ENCODE assay signal across 32 mouse cellular contexts in the genomic region with DNA sequence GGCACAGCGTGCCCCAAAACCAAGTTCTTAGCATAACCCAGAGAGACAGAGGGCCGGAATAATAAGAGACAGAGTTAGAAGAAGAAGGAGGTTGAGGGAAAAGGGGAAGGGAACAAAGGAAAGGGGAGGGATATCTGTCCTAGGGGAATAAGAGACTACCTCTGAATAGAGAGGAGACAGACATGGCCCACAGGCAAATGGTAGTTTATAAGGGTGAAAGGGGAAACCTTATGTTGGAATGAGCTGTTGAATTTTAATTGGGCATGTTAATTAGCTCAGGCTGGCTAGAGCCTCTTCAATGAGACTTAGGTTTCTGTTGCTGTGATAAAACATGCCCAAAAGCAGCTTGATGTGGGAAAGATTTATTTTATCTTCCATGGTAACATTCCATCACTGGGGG. TPM values are rescaled to one million over a fixed set of nuclear protein-coding genes. Genes with fewer than 3 reads are reported as not detected.
DNase-seq lines count a peak whose midpoint lies in the region; ATAC-seq lines count a peak whose summit lies in the region.
"Had no signal": no experiment of that assay in that cellular context is flagged by ENCODE, and none has a peak within 500 bp of the region (broad histone marks: within the 10 kb centered on the region; RNA-seq: fewer than 3 reads in every experiment).

No protein-coding gene starts in this region.

- H3K27me3 ChIP-seq in lung, embryonic 16.5 days (ENCODE audit: control insufficient read depth, insufficient read depth, low read depth, low read length): no peaks in the 10 kb centered on the region
- no peaks in the 10 kb centered on the region for H3K27me3 ChIP-seq in forebrain, embryonic 12.5 days
- no peaks in the 10 kb centered on the region for H3K27me3 ChIP-seq in forebrain, embryonic 15.5 days
- H3K27me3 ChIP-seq in midbrain, embryonic 16.5 days (ENCODE audit: control insufficient read depth, insufficient read depth, low read depth, low read length): no peaks in the 10 kb centered on the region
- H3K27me3 ChIP-seq in kidney, embryonic 14.5 days (ENCODE audit: control insufficient read depth, insufficient read depth, low read length): no peaks in the 10 kb centered on the region
- H3K27me3 ChIP-seq: CH12.LX; embryonic facial prominence, embryonic 13.5 days; heart, embryonic 12.5 days; heart, embryonic 15.5 days; hindbrain, embryonic 13.5 days; intestine, embryonic 15.5 days had no signal

- DNase-seq in lung, postnatal 10 days: no peak
- DNase-seq in Muller cell, postnatal 12 days (ENCODE audit: inconsistent ontology term): peak; percentile 9
- DNase-seq in cerebellum, adult 9-10 months: no peak
- DNase-seq: adrenal gland, adult 2 months; adrenal gland, postnatal 36 days; B cell, adult 2 months; cerebellum, adult 11 months; cerebellum, adult 2 months; cerebellum, postnatal 10 days; cerebellum, postnatal 36 days; embryo, embryonic 11 days; gastrocnemius, postnatal 25 days; heart, adult 18-20 months; heart, postnatal 10 days; heart, postnatal 36 days; kidney, adult 11 months had no signal

- H3K4me3 ChIP-seq in lung, embryonic 16.5 days (ENCODE audit: low read length): no peak overlapping the region
- no peak overlapping the region for H3K4me3 ChIP-seq in forebrain, embryonic 12.5 days (replicated peaks)
- no peak overlapping the region for H3K4me3 ChIP-seq in forebrain, embryonic 15.5 days
- no peak overlapping the region for H3K4me3 ChIP-seq in midbrain, embryonic 16.5 days (ENCODE audit: low read depth, low read length)
- H3K4me3 ChIP-seq in kidney, embryonic 14.5 days (ENCODE audit: low read length): no peak overlapping the region
- H3K4me3 ChIP-seq: erythroblast, embryonic 14.5 days; heart, embryonic 12.5 days; hindbrain, embryonic 10.5 days; hindbrain, embryonic 13.5 days; intestine, embryonic 15.5 days had no signal

- no peak for ATAC-seq in lung, embryonic 16.5 days (ENCODE audit: low read depth)
- ATAC-seq in forebrain, embryonic 12.5 days (ENCODE audit: low FRiP score): peak; percentile 55; the same call in 1 of the 2 replicates
- ATAC-seq in forebrain, embryonic 15.5 days (replicated peaks): peak; percentile 26; the same call in 1 of the 2 replicates
- no peak for ATAC-seq in midbrain, embryonic 16.5 days
- no peak for ATAC-seq in kidney, embryonic 14.5 days (ENCODE audit: low FRiP score, low TSS enrichment)
- ATAC-seq: hindbrain, embryonic 16.5 days had no signal

- no peaks in the 10 kb centered on the region for H3K36me3 ChIP-seq in lung, embryonic 16.5 days (ENCODE audit: control insufficient read depth, insufficient read depth, low read length)
- no peaks in the 10 kb centered on the region for H3K36me3 ChIP-seq in forebrain, embryonic 12.5 days (replicated peaks)
- no peaks in the 10 kb centered on the region for H3K36me3 ChIP-seq in forebrain, embryonic 15.5 days
- no peaks in the 10 kb centered on the region for H3K36me3 ChIP-seq in midbrain, embryonic 16.5 days (ENCODE audit: control insufficient read depth, insufficient read depth, low read length)
- no peaks in the 10 kb centered on the region for H3K36me3 ChIP-seq in kidney, embryonic 14.5 days (ENCODE audit: control insufficient read depth, insufficient read depth, low read length)
- H3K36me3 ChIP-seq: embryonic facial prominence, embryonic 10.5 days; embryonic facial prominence, embryonic 13.5 days; G1E; heart, embryonic 12.5 days; heart, embryonic 15.5 days; hindbrain, embryonic 10.5 days; hindbrain, embryonic 13.5 days; intestine, embryonic 15.5 days had no signal

- no peak overlapping the region for H3K4me2 ChIP-seq in lung, embryonic 16.5 days (ENCODE audit: low read depth, low read length)
- H3K4me2 ChIP-seq in forebrain, embryonic 12.5 days: no peak overlapping the region
- H3K4me2 ChIP-seq in forebrain, embryonic 15.5 days (replicated peaks): no peak overlapping the region
- H3K4me2 ChIP-seq in midbrain, embryonic 16.5 days (ENCODE audit: low read length): no peak overlapping the region
- no peak overlapping the region for H3K4me2 ChIP-seq in kidney, embryonic 14.5 days (replicated peaks; ENCODE audit: low read depth, low read length)

- H3K9me3 ChIP-seq in lung, embryonic 16.5 days (ENCODE audit: control insufficient read depth, low read length): no peaks in the 10 kb centered on the region
- no peaks in the 10 kb centered on the region for H3K9me3 ChIP-seq in forebrain, embryonic 12.5 days
- H3K9me3 ChIP-seq in forebrain, embryonic 15.5 days: no peaks in the 10 kb centered on the region
- H3K9me3 ChIP-seq in midbrain, embryonic 16.5 days (replicated peaks; ENCODE audit: control insufficient read depth, low read length, poor library complexity, severe bottlenecking): no peaks in the 10 kb centered on the region
- no peaks in the 10 kb centered on the region for H3K9me3 ChIP-seq in kidney, embryonic 14.5 days (ENCODE audit: control insufficient read depth, low read length)
- H3K9me3 ChIP-seq: embryonic facial prominence, embryonic 10.5 days; embryonic facial prominence, embryonic 13.5 days; G1E; heart, embryonic 12.5 days; heart, embryonic 15.5 days; hindbrain, embryonic 10.5 days; hindbrain, embryonic 13.5 days; intestine, embryonic 15.5 days had no signal

- WGBS in lung, embryonic 16.5 days: 87% methylated on average over 2 of the region's 2 CpGs
- WGBS in forebrain, embryonic 12.5 days: 45% methylated on average over 2 of the region's 2 CpGs
- 27% methylated on average over 2 of the region's 2 CpGs for WGBS in forebrain, embryonic 15.5 days
- 62% methylated on average over 2 of the region's 2 CpGs for WGBS in midbrain, embryonic 16.5 days
- WGBS in kidney, embryonic 14.5 days: 85% methylated on average over 2 of the region's 2 CpGs

- H3K27ac ChIP-seq in lung, embryonic 16.5 days (ENCODE audit: low read length): no peak overlapping the region
- peak overlapping the region; percentile 78 for H3K27ac ChIP-seq in forebrain, embryonic 12.5 days
- H3K27ac ChIP-seq in forebrain, embryonic 15.5 days (replicated peaks): peak overlapping the region; percentile 56
- no peak overlapping the region for H3K27ac ChIP-seq in midbrain, embryonic 16.5 days (ENCODE audit: low read length)
- no peak overlapping the region for H3K27ac ChIP-seq in kidney, embryonic 14.5 days (ENCODE audit: low read depth, low read length)
- H3K27ac ChIP-seq: embryonic facial prominence, embryonic 10.5 days; embryonic facial prominence, embryonic 13.5 days; heart, embryonic 15.5 days; hindbrain, embryonic 10.5 days; hindbrain, embryonic 13.5 days; intestine, embryonic 15.5 days had no signal

- 0 out of 2 replicates have a peak overlapping the region, but pooled peaks have one; percentile 7 for H3K9ac ChIP-seq in lung, embryonic 16.5 days (ENCODE audit: low read length)
- no peak overlapping the region for H3K9ac ChIP-seq in forebrain, embryonic 12.5 days
- no peak overlapping the region for H3K9ac ChIP-seq in forebrain, embryonic 15.5 days (replicated peaks)
- H3K9ac ChIP-seq in midbrain, embryonic 16.5 days (ENCODE audit: low read depth, low read length): no peak overlapping the region
- no peak overlapping the region for H3K9ac ChIP-seq in kidney, embryonic 14.5 days (ENCODE audit: low read depth, low read length)
- H3K9ac ChIP-seq: embryonic facial prominence, embryonic 13.5 days; heart, embryonic 15.5 days; hindbrain, embryonic 13.5 days; intestine, embryonic 15.5 days had no signal

- H3K4me1 ChIP-seq in lung, embryonic 16.5 days (replicated peaks; ENCODE audit: control insufficient read depth, insufficient read depth, low read length): no peaks in the 10 kb centered on the region
- peaks cover 16% of the 10 kb centered on the region for H3K4me1 ChIP-seq in forebrain, embryonic 12.5 days
- peaks cover 16% of the 10 kb centered on the region for H3K4me1 ChIP-seq in forebrain, embryonic 15.5 days
- peaks cover 4% of the 10 kb centered on the region; the same call in 1 of the 2 replicates for H3K4me1 ChIP-seq in midbrain, embryonic 16.5 days (ENCODE audit: control insufficient read depth, insufficient read depth, low read length)
- H3K4me1 ChIP-seq in kidney, embryonic 14.5 days (ENCODE audit: control insufficient read depth, insufficient read depth, low read length): peaks cover 3% of the 10 kb centered on the region; the same call in 1 of the 2 replicates

RNA-seq across cellular contexts. Expression of gene 4921524J17Rik, which starts 20.6 kb away (rescaled TPM):
- 38.2 and 44.6 TPM in 2 replicates for polyA plus RNA-seq in lung, embryonic 16.5 days (2015; fragmentation: Nextera tagmentation; extraction: Ambion mirVana)
- polyA plus RNA-seq in forebrain, embryonic 12.5 days (2016; fragmentation: Nextera tagmentation; extraction: Ambion mirVana): 46.1 and 48.1 TPM in 2 replicates
- polyA plus RNA-seq in forebrain, embryonic 15.5 days (2015; fragmentation: Nextera tagmentation; extraction: Ambion mirVana): 69.3 and 74.7 TPM in 2 replicates
- 46.5 and 48.6 TPM in 2 replicates for polyA plus RNA-seq in midbrain, embryonic 16.5 days (2015; fragmentation: Nextera tagmentation; extraction: Ambion mirVana)
- polyA plus RNA-seq in kidney, embryonic 14.5 days (2014; fragmentation: Nextera tagmentation; extraction: Ambion mirVana): 42.9 and 44.8 TPM in 2 replicates

RNA-seq across cellular contexts. Expression of gene Gpt2, which starts 39.1 kb away (rescaled TPM):
- 13.8 and 15.5 TPM in 2 replicates for polyA plus RNA-seq in lung, embryonic 16.5 days (2015; fragmentation: Nextera tagmentation; extraction: Ambion mirVana)
- polyA plus RNA-seq in forebrain, embryonic 12.5 days (2016; fragmentation: Nextera tagmentation; extraction: Ambion mirVana): 36.9 and 38.3 TPM in 2 replicates
- polyA plus RNA-seq in forebrain, embryonic 15.5 days (2015; fragmentation: Nextera tagmentation; extraction: Ambion mirVana): 39.7 and 40.9 TPM in 2 replicates
- 37.7 and 42.2 TPM in 2 replicates for polyA plus RNA-seq in midbrain, embryonic 16.5 days (2015; fragmentation: Nextera tagmentation; extraction: Ambion mirVana)
- 13.2 and 21.6 TPM in 2 replicates for polyA plus RNA-seq in kidney, embryonic 14.5 days (2014; fragmentation: Nextera tagmentation; extraction: Ambion mirVana)
- polyA plus RNA-seq: erythroblast, embryonic 14.5 days; G1E had no signal

Comparison
In these comparisons a context has a peak if more than half of its experiments do, and no peak if none do; other contexts are left out.
1. ATAC-seq: peak in forebrain, embryonic 12.5 days (single experiment) and forebrain, embryonic 15.5 days (single experiment); none in lung, embryonic 16.5 days (single experiment), midbrain, embryonic 16.5 days (single experiment) and kidney, embryonic 14.5 days (single experiment).
2. H3K27ac ChIP-seq: peak in forebrain, embryonic 12.5 days (single experiment) and forebrain, embryonic 15.5 days (single experiment); none in lung, embryonic 16.5 days (single experiment), midbrain, embryonic 16.5 days (single experiment) and kidney, embryonic 14.5 days (single experiment).